Mouse (Mus musculus) ZHBTc4 (cell line): ENCODE measurements around the gene Ldhb.
"Not testable (repeated sequence)": the region's sequence is repeated elsewhere in the genome, so short reads cannot be mapped to it uniquely, and the experiment has no call there.

ENCODE experiments used
- DNase-seq: peaks from one replicate; pipeline ENCODE4 v3.0.0-alpha.2; 2011; ENCODE audit warnings: low read depth, low spot score

Gene Ldhb

DNA sequence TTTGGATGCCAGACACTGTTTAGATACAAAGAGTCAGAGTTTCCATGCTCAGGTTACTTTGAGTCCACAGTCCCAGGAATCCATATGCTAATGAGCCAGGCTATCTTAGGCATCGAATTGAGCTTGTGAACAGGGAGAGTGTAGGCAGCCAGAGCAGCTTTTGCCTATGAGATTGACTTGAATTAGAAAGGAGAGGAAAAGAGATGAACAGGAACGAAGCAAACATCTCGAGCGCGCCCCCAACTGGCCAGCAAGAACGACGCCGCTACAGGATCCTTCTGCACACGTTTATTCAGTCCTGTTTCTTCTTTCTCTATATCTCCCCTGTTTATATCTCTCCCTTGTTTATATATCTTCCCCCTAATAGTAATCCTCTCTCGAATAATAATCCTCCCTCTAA, 7.2 kb upstream of the Ldhb start:
- peak; percentile 81 for DNase-seq

DNA sequence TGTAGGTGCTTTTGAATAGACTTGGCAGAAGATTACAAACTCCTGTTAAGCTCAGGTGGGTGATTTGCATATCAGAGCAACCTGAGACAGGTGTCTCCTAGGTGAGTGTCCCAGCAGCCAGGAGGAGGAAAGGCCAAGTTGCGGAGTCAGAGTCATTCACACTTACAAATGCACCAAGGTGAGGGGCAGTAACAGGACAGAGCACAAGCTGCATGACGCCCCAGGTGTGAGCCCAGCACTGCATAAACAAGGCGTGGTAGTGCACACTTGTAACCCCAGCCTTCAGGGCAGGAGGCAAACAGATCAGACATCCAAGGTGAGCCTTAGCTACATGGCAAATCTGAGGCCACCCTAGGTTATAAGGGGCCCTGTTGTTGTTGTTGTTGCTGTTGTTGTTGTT, 5.1 kb upstream of the Ldhb start:
- DNase-seq: no peak

DNA sequence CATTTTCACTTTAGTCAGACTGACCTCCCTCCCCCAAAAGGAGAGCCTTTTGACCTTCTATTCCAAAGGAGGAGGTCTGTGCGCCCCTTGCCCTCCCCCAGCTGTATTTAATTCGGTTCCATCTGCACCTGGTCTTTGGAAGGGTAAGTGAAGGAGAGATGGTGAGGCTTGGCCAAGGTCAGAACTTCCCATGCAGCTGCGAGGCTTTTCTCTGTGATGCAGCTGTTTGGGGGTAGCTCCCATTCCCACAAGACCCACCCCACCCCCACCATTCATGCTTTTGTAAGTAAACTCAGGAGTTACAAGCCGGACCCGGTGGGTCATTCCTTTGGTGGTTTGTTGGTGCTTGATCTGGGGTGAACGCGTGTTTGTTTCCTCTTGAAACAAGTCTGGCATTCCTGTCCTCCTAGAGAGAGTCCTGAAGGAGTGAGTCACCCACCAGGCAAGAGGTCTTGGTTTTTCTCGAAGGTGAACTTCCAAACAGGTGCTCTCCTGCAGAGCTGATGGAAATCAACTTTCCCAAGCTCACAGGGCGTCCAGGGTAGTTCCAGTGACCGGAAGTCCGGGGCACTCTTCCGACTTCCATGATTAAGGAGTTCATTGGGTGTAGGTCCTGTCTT, 3.9 kb upstream of the Ldhb start:
- DNase-seq: peak; percentile 89

DNA sequence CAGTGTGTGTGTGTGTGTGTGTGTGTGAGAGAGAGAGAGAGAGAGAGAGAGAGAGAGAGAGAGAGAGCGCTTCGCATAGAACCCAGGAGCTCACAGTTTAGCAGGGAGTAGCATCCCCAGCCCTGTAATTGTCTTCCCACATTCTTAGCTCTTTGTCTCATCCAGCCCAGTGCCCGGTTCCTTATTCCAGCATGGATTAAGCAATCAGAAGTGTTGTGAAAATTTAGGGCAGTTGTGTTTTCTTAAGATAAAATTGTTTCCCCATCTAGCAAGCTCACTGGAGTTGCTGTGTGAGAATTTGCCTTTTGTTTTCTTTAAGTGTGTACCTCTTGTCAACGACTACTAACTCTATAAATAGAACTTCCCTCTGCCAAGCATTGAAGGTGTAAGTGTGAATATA, 906 bp upstream of the Ldhb start:
- DNase-seq: no peak

DNA sequence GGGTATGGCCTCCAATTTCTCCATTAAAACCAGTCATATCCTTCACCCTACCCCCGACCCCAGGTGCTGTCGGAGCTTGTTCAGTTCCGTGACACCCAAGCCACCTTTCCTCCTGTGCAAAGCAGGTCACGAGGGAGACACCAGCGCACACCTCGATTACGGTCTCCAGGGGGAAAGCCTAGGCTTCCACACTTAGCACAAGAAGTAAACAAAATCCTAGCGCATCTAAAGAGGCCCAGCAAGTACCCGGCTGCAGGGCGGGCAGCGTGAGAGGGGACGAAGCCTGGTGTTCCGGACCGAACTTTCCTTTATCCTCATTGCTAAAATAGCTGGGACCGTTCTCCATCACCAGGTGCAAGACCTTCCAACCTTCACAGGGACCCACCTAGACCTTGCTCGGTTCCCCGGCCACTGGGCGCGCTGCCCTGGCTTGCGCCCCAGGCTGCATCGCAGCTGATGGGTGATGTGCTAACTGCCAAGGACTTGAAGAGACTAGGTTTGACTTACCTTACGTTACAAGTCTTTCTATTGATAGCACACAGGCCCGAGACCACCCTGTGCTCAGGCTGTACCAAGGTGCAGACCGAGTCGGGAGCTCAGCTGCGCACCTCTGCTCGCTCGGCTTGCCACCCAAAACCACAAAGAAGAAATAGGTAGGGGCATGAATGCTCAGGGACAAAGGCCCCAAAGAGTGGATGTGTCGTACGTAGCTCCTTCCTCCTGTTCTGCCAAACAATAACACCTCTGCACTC, 548 bp downstream of the Ldhb start:
- DNase-seq: peak; percentile 24

DNA sequence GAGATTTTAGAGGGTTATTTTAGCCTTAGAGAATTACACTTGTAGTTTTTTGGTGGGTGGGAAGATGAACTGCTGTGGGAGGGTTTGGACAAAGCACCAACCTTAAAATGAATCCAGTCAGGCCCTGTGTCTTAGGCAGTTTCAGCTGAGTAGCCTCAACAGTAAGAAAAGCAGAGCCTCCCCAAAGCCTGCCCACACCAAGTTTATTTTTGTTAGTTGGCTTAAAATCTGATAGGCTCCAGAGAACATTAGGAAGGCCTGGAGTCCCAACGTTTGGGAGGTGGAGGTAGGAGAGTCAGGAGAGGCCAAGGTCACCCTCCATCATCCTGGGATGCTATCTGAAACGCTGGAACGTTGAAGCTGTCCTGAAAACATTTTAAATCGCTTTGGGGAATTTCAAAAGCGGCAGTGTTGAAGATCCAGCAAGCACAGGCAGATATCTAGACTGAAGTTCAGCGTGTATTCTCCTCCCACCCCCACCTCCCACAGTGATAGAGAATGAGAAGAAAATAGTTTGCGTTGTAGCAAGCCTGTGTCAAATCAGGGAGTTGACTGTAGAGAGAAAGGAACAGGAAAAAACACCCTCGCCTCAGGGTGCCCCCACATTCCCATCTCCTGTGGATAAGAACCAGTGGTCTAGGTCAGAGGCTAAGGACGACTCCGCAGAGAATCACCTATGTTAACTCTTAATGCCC, 1.3 kb downstream of the Ldhb start:
- peak; percentile 41 for DNase-seq

DNA sequence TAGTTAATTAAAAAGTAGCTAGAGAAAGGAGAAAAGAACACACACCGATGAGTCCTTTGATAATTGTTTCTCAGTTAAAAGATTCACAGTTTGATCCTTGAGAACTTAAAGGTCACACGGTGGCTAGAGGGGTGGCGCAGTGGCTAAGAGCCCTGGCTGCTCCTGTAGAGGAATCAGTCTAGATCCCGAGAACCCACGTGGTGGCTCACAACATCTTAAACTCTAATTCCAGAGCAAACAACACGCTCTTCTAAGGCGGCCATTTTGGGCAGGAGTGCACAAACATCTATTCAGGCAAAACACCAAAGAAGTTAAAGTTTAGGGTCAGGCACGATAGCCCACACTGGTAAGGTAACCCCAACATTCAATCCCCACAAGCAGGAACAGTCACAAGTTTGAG, 4.2 kb downstream of the Ldhb start:
- peak; percentile 67 for DNase-seq

DNA sequence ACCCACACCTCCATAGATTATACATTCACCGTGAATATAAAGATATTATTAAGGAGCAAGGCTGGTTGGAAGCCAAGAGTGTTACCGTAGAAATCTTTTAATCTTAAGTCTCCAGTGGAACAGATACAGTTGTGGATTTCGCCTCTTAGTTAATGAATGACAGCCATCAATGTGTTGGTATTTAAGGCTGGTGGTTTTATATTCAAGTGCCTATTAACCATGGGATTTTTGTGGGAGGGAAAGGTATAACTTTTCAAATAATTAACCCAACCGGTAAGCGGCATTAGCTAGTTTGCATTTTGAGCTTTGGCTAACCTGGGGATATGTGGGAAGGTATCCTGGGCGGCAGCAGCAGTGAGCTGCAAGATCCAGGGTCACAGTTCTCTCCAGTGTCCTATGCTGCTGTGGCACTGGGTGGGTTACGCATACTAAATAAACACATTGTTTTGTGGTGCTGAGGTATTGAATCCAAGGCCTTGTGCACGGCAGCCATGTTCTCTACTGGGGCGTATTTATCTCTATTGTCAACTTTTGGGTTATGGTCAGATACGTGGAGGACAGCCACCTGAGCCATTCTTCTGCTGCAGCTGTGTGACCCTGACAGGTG, 5.1 kb downstream of the Ldhb start:
- no peak for DNase-seq

DNA sequence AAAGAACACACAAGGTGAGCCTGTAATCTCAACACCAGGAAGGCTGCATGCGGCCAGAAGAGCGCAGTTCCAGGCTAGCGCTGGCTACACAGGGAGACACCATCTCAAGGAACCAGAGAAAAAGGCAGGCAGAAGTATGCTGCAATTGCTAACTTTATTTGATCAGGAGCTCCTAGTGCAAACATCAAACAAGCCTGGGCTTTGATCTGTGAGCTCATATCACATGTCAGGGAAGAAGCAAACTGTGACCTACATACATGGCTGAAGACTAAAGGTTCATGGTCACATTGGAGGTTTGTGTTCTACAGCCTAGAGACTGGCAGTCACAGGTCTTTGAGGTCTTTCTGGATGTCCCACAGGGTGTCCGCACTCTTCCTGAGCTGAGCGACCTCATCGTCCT, 17.6 kb downstream of the Ldhb start:
- not testable (repeated sequence) for DNase-seq

DNA sequence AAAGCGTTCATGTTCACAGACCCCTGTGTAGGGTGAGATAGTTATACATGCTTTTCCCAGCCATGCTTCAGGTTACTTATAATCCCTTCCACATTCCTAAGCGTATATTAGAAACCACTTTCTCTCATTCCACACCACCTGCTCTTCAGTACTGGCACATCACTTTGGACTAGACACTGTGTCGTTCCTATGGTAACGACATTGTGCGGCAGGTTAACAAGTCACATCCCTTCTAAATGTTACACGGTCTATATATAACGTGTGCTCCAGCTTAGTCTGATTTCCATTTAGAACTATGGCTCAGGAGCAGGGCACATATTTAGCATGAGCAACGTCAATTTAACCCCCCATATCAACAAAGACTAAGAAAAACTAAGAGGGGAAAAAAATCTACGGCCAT, 20.1 kb downstream of the Ldhb start:
- DNase-seq: no peak

DNA sequence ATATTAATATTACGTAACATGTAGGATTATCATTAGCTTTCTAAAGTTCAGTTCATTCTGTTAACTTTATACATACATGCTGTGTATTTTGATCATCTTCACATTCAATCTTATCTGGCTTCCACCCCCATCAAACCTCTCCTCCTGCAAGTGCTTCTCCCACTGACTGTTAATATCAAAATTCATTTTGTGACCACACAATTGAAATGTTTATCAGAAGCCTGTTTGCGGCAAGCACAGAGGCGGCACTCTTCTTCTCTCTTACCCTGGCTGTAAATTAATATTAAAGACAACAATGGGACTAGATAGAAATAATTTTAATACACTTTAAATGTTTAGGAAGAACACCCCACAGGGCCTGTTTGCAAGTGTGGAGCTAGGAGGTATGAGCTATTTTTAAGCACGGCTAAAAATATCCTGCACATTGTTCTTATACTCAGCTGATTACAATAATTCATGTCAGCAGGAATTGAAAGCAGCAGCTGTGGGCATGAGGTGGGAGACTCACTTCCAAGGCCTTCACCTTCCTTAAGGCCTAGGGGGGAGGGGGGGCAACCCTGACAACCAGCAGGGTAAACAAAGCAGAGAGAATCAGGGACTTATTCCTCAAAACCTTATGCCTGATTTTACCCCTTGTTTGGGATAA, 22.2 kb downstream of the Ldhb start:
- peak; percentile 51 for DNase-seq

DNA sequence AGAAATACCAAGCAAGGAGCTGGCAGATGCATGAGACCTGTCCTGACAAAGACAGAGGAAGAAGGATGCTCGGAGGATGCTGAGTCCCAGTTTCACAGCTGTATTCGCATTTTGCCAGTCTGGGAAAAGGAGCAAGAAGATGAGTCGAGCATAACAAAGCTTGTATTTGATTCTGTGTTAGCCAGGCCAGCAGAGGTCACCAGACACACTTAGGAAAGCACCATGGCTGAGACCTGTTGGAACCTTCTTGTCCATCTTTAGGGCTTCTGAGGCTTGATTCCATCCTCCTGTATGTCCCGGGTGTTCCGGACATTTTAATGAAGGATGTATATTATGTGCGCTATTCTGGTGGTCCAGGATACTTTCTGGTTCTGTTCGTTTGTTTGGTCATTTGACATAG, 30.5 kb downstream of the Ldhb start:
- no peak for DNase-seq

DNA sequence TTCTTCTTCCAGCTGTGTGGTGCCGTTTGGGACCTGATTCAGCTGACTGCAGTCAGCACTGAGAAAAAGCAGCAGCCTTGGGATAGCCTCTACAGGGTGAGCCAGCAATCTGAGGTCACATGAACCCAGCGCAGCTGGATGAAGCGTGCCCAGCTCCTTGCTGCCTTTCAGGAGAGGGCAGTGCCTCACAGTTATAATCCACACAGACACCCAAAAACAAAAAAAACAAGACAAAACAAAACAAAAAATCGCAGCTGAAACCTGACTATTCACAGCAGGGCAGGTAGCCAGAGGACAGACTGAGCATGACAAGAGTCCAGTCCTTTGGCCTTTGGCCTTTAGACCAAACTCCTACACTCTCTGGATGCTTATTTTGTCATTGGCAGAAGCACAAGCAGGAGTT, 35.0 kb downstream of the Ldhb start, which contains the start of gene Gys2:
Gene Gys2, minus strand, starts transcription at position 309 of the 403 bp plus-strand sequence.
- no peak for DNase-seq

DNA sequence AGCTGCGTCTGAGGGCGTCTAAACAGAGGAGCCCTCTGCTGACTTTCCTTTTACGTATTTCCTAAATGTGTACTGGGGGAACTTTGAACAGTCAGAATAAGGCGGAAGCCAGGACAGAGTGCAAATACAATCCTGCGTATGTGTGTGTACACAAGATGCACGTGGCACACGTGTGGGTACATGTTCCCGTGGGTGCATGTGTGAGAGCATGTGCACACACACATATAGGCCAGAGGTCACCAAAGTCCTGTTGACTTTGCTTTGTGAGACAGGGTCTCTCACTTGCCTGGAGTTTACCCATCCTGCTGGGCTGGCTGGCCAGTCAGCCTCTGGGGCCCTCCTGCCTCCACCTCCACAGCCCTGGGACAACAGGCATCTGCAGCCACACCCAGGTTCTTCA, 36.6 kb downstream of the Ldhb start:
- DNase-seq: no peak

DNA sequence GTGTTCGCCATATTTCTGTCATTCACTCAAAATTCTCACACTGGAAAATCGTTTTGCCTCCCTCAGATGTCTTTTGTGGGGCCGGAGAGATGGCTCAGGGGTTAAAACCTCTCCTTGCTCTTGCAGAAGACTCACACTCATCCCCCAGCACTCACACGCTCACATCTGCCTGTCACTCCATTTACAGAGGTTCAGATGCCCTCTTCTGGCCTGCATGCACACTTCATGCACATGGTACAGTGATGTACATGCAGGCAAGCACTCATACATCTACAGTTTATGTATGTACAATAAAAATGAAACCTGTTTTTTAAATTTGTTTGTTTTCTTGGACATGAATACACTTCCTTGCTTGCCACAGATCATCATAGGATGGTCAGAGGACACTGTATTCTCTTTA, 38.2 kb downstream of the Ldhb start:
- no peak for DNase-seq

DNA sequence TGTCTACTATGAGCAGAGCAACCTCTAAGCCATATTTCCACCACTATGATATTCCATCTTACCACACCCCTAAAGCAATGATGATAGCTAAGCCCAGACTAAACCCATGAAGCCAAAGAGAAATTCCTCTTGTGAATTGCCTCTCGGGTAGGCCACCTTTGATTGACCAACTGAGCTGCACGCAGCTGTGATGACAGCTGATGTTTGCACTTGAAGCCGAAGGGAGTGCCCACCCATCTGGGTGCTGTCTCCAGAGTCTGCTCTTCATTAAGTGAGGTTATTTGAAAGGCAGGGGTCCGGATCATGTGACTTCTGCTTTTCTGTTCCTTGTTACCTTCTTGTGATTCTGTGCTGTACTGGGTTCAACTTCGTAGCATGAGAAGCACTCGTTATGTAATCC, 45.6 kb downstream of the Ldhb start:
- no peak for DNase-seq

DNA sequence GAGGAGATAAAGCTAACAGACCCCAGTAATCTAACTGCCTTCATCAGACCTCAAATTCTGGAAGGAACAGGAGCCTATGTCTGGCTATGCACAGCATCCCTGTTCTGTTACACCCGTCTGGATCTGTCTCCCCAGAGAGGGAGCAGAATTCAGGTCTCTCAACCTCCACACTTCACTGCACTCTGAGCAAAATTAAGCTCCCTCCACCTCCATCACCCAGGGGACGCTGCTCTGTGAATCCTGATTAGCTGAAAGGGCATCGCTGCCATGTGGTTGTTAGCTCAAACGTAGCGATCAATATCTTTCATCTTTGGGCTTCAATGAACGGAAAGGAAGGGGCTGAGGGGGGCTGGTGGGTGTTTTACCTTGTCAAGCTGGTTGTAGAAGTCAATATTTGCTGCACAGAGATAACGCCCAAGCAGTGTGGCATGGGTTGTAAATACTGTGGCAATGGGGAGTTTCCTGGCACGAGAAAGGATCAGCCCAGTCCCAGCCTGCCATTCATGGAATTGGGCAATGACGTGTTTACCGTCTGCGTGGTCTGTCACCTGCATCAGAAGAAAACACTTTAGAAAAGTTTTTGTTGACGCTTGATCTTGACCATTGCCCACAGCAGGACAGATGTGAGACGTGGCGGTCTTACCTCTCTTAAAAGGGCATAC, 48.6 kb downstream of the Ldhb start:
- no peak for DNase-seq

DNA sequence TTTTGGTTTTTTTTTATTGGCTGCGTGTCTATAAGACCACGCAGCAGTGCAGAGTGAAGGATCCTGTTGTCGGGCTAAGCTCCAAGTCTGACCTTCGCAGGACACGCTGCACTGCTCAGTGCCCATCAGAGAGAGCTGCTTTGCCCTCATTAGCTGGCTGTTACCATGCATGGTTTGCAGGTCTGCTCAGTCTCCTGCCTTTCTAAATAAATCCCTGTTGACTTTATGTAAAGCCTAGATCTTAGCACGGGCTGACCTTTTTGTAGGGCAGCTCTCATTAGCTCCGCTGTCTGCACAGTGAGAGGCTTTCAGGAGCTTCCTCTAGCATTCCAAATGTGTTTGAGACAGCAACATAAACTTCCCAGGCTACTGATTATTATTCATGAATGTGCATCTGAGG, 49.7 kb downstream of the Ldhb start:
- DNase-seq: no peak

DNA sequence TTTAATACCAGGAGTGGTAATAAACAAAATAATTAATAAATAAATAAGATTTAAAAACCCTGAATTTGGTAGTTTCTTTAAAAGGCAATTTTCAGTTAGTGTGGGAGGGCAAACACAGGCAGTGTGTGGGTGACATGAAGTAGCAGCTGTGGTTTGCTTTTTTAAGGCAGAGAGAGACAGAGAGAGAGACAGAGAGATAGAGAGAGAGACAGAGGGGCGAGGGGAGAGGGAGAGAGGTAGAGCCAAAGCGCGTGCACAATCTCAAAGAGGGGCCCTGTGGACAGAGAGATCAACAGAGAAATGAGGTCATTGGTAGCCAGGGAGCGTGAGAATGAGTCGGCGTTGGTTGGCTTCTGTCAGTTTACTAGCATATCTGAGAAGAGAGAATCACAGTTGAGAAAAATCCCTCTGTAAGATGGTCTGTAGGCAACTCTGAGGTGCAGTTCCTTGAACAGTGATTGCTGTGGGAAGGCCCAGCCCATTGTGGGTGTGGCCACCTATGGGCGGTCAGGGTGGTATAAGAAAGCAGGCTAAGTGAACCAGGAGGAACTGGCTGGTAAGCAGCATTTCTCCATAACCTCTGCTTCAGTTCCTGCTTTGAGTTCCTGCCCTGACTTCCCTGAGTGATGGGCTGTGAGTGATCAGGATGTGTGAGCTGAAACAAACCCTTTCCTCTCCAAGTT, 52.3 kb downstream of the Ldhb start:
- DNase-seq: peak; percentile 76

DNA sequence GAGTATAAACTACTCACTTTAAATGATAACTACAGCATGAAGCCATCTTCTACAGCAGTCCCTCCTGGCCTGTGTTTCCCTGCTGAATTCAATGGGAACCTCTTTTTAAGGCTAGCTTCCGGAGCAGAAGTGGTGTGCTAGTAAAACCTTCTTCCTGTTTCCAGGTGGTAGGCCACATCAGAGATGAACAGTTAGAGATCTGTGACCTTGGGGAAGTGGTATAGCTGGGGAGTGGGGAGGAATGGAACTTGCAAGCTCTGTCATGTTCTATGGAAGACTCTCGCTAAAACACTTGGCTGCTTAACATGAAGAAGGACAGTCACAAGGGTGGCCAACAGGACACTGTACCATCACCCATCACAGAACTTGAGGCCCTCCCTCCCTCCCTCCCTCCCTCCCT, 54.4 kb downstream of the Ldhb start:
- no peak for DNase-seq

DNA sequence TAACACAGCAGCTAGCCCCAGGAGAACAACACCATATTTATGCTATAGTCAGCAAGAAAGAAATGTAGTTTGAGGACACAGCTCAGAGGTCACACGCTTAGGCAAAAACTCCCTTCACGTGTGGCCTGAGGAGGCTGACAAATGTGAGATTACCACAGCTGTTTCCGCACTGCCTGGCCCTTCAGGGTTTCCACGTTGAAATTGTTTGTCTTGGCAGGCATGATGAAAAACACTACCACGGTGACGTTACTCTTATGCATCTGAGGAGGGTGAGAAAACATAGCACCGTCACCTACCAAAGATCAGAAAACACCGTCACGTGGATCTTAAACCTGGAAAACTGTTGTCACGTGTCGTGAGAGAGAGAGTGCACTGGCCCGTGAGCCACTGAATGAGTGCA, 56.4 kb downstream of the Ldhb start:
- DNase-seq: no peak
